Mouse (Mus musculus) ovary, adult 10 weeks (tissue): ENCODE measurements around the gene Rps27a. TPM values are rescaled to one million over a fixed set of nuclear protein-coding genes. Genes with fewer than 3 reads are reported as not detected.

Experiments used
- polyA plus RNA-seq: library from polyadenylated mRNA; stranded (reverse); fragments of 350-450 nt; fragmentation: Illumina TruSeq; extraction: RNeasy Lipid Tissue Mini Kit (QIAGEN cat#74804); gene quantifications from one replicate; pipeline ENCODE4 v1.2.3, GENCODE M21; 2014

Rps27a gene
- 2,480 TPM for polyA plus RNA-seq

GRCm38 (mm10) chr11:29547752-29548503 lies at the start of gene Rps27a, which contains the start of gene Clhc1:
Rps27a (minus strand) TSS chr11:29548109.
Clhc1 (plus strand) TSS chr11:29547950.

DNA sequence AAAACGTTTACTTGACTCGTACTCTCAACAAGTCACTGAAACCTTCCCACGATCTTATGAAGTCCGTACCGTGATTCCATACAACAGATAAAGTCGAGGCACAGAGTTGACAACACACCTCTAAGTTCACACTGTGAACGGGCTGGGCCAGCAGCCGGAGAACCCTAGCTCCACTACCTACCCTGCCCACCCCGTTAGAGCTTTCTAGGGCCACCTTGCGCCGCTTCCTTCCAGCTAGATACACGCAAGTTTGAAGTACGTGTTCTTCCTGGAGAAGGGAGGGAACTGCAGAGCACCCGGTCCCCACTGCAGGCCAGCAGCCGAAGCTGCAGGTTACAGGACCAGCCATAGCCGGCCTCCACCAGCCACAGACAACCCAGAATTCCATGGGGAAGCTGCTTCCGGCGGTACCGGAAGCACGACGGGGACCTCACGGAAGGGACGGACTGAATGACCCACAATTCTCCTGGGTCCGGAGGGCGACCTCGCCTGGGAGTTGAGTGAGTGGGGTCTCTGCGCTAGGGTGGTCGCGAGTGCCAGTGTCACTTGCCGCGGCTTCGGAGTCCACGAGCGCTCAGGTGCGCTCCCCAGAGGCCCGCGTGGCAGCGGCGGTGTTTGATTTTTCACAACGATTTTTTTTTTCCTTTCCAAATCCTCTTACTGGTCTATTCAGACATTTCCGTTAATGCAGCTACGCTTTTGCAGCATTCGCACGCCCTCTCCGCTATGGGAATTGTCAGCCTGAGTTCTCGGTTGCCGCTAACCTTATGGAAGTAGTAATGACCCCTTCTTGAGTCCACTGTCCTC lies 21.7 kb downstream of the Rps27a start, which contains the start of gene Mtif2:
Mtif2 (plus strand) TSS at position 421 of the 807 bp plus-strand sequence.

DNA sequence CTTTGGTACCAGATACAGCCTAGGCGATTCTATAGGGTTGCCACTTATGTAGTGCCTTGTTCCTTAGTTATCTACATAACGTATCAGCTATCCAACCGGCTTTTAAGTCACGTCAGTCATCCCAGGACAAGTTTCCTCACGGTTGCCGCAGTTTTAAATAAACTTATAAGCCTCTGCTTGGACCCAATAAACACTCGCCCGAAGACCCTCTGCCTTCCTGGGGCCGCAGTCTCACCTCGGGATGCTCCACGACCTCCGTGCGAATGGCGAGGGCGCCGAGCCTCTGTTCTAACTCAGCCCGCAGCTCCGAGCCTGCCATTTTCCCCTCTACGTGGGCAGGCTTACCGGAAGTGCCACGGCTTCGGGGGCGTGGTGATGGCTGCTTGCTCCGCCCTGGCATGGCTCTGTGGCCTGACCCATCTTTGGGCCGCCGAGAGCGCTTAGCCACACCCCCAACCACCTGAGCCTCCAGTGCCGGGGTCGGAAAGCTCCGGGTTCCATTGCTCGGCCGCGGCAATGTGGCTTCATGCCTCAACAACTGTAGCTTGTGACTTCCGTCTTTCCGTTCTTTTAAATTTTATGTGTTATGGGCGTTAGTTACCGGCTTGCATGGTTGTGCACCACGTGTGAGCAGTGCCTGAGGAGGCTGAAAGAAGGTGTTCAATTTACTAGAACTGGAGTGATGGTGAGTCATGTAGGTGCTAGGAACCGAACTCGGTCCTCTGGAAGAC lies 33.1 kb downstream of the Rps27a start, which contains the start of gene Prorsd1:
Prorsd1 (minus strand) TSS at position 352 of the 731 bp plus-strand sequence.

Other genes with a start within 250 kb of the Rps27a start
- 88.4 TPM for gene Ccdc88a, start 174.5 kb downstream of the Rps27a start, polyA plus RNA-seq
- 50.2 TPM for gene Prorsd1, start 33.1 kb downstream of the Rps27a start, polyA plus RNA-seq
- gene Mtif2, start 21.7 kb downstream of the Rps27a start, polyA plus RNA-seq = 73.6 TPM
- 0.91 TPM for gene Clhc1, start 159 bp downstream of the Rps27a start, polyA plus RNA-seq
- 698 TPM for gene Rtn4, start 144.8 kb upstream of the Rps27a start, polyA plus RNA-seq